Mouse (Mus musculus): ENCODE data around the gene Ndst4. TPM values are rescaled to one million over a fixed set of nuclear protein-coding genes. Genes with fewer than 3 reads are reported as not detected.

Ndst4 gene
- under 1 TPM in 1 of 2 experiments, not detected in 1; 0.06 TPM for polyA plus RNA-seq (2017; shearing (Covaris generic))

GRCm38 (mm10) chr3:125403601-125404396 is at the start of gene Ndst4:
Gene Ndst4 (plus strand): TSS chr3:125404076.

